ENCODE assay signal across 8 mouse cellular contexts in genomic region chr19:5637069-5638047, GRCm38 (mm10). TPM values are rescaled to one million over a fixed set of nuclear protein-coding genes. Genes with fewer than 3 reads are reported as not detected.
DNase-seq lines count a peak whose midpoint lies in the region; ATAC-seq lines count a peak whose summit lies in the region.

TSS of gene Rela (plus strand) at chr19:5637483.

- H3K27ac ChIP-seq in hindbrain, embryonic 12.5 days = peak within 1 kb of the TSS; percentile 87

- peaks cover 38% of the 10 kb centered on the region for H3K36me3 ChIP-seq in hindbrain, embryonic 12.5 days

- H3K4me2 ChIP-seq in hindbrain, embryonic 12.5 days (replicated peaks) = peak within 1 kb of the TSS; percentile 84

- under 1% methylated on average over 92 of the region's 109 CpGs for WGBS in hindbrain, embryonic 12.5 days

- DNase-seq in Muller cell, postnatal 12 days (ENCODE audit: inconsistent ontology term) = peak; percentile 99
- DNase-seq in cerebellum, adult 9-11 months = peak; percentile 96
- peak; percentile 79 to 84 for DNase-seq in frontal cortex, postnatal 10 days (ENCODE audit: low spot score in 2 of 2)
- peak; percentile 87 to 92 for DNase-seq in layer of hippocampus, postnatal 14 days (ENCODE audit: low spot score in 2 of 2)
- peak; percentile 92 for DNase-seq in lung, postnatal 14 days
- peak; percentile 64 for DNase-seq in retina, adult 2 months (ENCODE audit: low read depth, low spot score)
- DNase-seq in thymus, postnatal 36 days = peak; percentile 90 to 91

- peak within 1 kb of the TSS; percentile 82 for H3K9ac ChIP-seq in hindbrain, embryonic 12.5 days

- H3K4me1 ChIP-seq in hindbrain, embryonic 12.5 days = peaks cover 21% of the 10 kb centered on the region

- H3K4me3 ChIP-seq in hindbrain, embryonic 12.5 days = peak within 1 kb of the TSS; percentile 77

- H3K27me3 ChIP-seq in hindbrain, embryonic 12.5 days = no peaks in the 10 kb centered on the region

- no peaks in the 10 kb centered on the region for H3K9me3 ChIP-seq in hindbrain, embryonic 12.5 days (replicated peaks)

- ATAC-seq in hindbrain, embryonic 12.5 days (ENCODE audit: low FRiP score) = peak; percentile 80

RNA-seq across cellular contexts. Expression of gene Rela, which starts in this region (rescaled TPM):
- 38.4 and 41.5 TPM in 2 replicates for polyA plus RNA-seq in hindbrain, embryonic 12.5 days (2016; fragmentation: Nextera tagmentation; extraction: Ambion mirVana)
- total RNA-seq in layer of hippocampus, postnatal 14 days (2021) = 10 to 100 TPM; 21.0 to 26.7 TPM

Comparison
In these comparisons a context has a peak if more than half of its experiments do, and no peak if none do; other contexts are left out.
1. Peak in every context shown above with its lines: DNase-seq, ATAC-seq, H3K4me3 ChIP-seq and H3K27ac ChIP-seq.